Mouse (Mus musculus) R1 (cell line): ENCODE data around the gene Myd88.
"Not testable (repeated sequence)": the region's sequence is repeated elsewhere in the genome, so short reads cannot be mapped to it uniquely, and the experiment has no call there.

Source experiments
- DNase-seq: peaks from one replicate; pipeline ENCODE4 v3.0.0-alpha.2; 2018; ENCODE audit warnings: low read depth, low spot score

Gene Myd88

GRCm38 (mm10) chr9:119340909-119341816 lies at the start of gene Myd88:
Gene Myd88, minus strand, starts transcription at chr9:119341411.
- DNase-seq, result peak; percentile 100

- DNase-seq, result no peak
Observed at GRCm38 (mm10) chr9:119390214-119390613, 49.0 kb upstream of the Myd88 start.

- peak; percentile 65 for DNase-seq
Observed at GRCm38 (mm10) chr9:119388956-119389355, 47.7 kb upstream of the Myd88 start.

GRCm38 (mm10) chr9:119382603-119383002 lies 41.4 kb upstream of the Myd88 start:
- DNase-seq, result peak; percentile 53

- no peak for DNase-seq
Observed at GRCm38 (mm10) chr9:119378231-119378630, 37.0 kb upstream of the Myd88 start.

- peak; percentile 79 for DNase-seq
Observed at GRCm38 (mm10) chr9:119375556-119375955, 34.3 kb upstream of the Myd88 start.

- DNase-seq, result no peak
Observed at GRCm38 (mm10) chr9:119375008-119375407, 33.8 kb upstream of the Myd88 start.

GRCm38 (mm10) chr9:119371251-119371650 lies 30.0 kb upstream of the Myd88 start:
- no peak for DNase-seq

- not testable (repeated sequence) for DNase-seq
Observed at GRCm38 (mm10) chr9:119370770-119371169, 29.6 kb upstream of the Myd88 start.

GRCm38 (mm10) chr9:119368367-119368766 lies 27.2 kb upstream of the Myd88 start:
- no peak for DNase-seq

GRCm38 (mm10) chr9:119365284-119365683 lies 24.1 kb upstream of the Myd88 start, which contains the start of gene Slc22a14:
Gene Slc22a14, minus strand, starts transcription at chr9:119365553.
- DNase-seq, result no peak

- no peak for DNase-seq
Observed at GRCm38 (mm10) chr9:119363229-119363628, 22.0 kb upstream of the Myd88 start.

- peak; percentile 77 for DNase-seq
Observed at GRCm38 (mm10) chr9:119361416-119361815, 20.2 kb upstream of the Myd88 start.

- no peak for DNase-seq
Observed at GRCm38 (mm10) chr9:119358058-119358429, 16.8 kb upstream of the Myd88 start.

- peak; percentile 94 for DNase-seq
Observed at GRCm38 (mm10) chr9:119357331-119358057, 16.3 kb upstream of the Myd88 start, which contains the start of gene Xylb. Gene Xylb, plus strand, starts transcription at chr9:119357381.

- DNase-seq, result no peak
Observed at GRCm38 (mm10) chr9:119355943-119356342, 14.7 kb upstream of the Myd88 start.

GRCm38 (mm10) chr9:119353926-119354325 lies 12.7 kb upstream of the Myd88 start:
- no peak for DNase-seq

- peak; percentile 81 for DNase-seq
Observed at GRCm38 (mm10) chr9:119352060-119352459, 10.8 kb upstream of the Myd88 start.

- no peak for DNase-seq
Observed at GRCm38 (mm10) chr9:119350947-119351705, 9.9 kb upstream of the Myd88 start.

GRCm38 (mm10) chr9:119350531-119350930 lies 9.3 kb upstream of the Myd88 start:
- no peak for DNase-seq

GRCm38 (mm10) chr9:119346376-119346775 lies 5.2 kb upstream of the Myd88 start:
- no peak for DNase-seq

GRCm38 (mm10) chr9:119342728-119343127 lies 1.5 kb upstream of the Myd88 start:
- DNase-seq, result no peak
